Mouse (Mus musculus) MEL (cell line): ENCODE measurements at regions not wholly inside any gene's neighbourhood (a gene's known extent, or its start where the extent isn't known, plus 50 kb on each side); places are given as distances from the start of the nearest gene placed in this dataset.

Experiments
- DNase-seq: peaks from one replicate; pipeline ENCODE4 v3.0.0; 2011; ENCODE audit warnings: low read depth, low spot score
- H3K27ac ChIP-seq: 2 replicates; pipeline ENCODE4 v1.5.1; 2012; ENCODE audit warnings: low read depth, mild to moderate bottlenecking, control low read depth, low read length, moderate library complexity; ENCODE audit not compliant: control insufficient read depth
- H3K27me3 ChIP-seq, 2 experiments: fragments of 150-350 bp in 1 of 2; sonication (generic) in 1 of 2; 2 replicates each; pipeline ENCODE4 v1.6.1; 2012; ENCODE audit warnings: low read length in 2 of 2, mild to moderate bottlenecking in 2 of 2, improper control_type of control experiment in 1 of 2, moderate library complexity in 1 of 2; ENCODE audit not compliant: insufficient read depth in 2 of 2, control insufficient read depth in 1 of 2
- H3K36me3 ChIP-seq, 2 experiments: 2 replicates each; pipeline ENCODE4 v1.6.1; 2012 to 2014; ENCODE audit warnings: low read length in 2 of 2, improper control_type of control experiment in 1 of 2, inconsistent platforms in 1 of 2, mild to moderate bottlenecking in 1 of 2; ENCODE audit not compliant: insufficient read depth in 2 of 2, control insufficient read depth in 1 of 2
- H3K4me1 ChIP-seq, 2 experiments: fragments of 150-350 bp in 1 of 2; sonication (generic) in 1 of 2; 2 replicates each; pipeline ENCODE4 v1.6.1; 2012; ENCODE audit warnings: low read length in 2 of 2, improper control_type of control experiment in 1 of 2, mild to moderate bottlenecking in 1 of 2; ENCODE audit not compliant: insufficient read depth in 2 of 2, control insufficient read depth in 1 of 2
- H3K4me3 ChIP-seq, 2 experiments: fragments of 150-350 bp in 1 of 2; sonication (generic) in 1 of 2; 2 replicates each; pipeline ENCODE4 v1.5.1; 2012; ENCODE audit warnings: low read depth in 2 of 2, low read length in 2 of 2, mild to moderate bottlenecking in 2 of 2, moderate library complexity in 2 of 2, control low read depth in 1 of 2, improper control_type of control experiment in 1 of 2; ENCODE audit not compliant: control insufficient read depth in 1 of 2, insufficient read depth in 1 of 2
- H3K79me2 ChIP-seq: 2 replicates; pipeline ENCODE4 v1.6.1; 2012; ENCODE audit warnings: mild to moderate bottlenecking, low read length, moderate library complexity; ENCODE audit not compliant: control insufficient read depth, poor library complexity, insufficient read depth
- H3K9ac ChIP-seq: 2 replicates; pipeline ENCODE4 v1.6.1; 2012; ENCODE audit warnings: low read depth, mild to moderate bottlenecking, control low read depth, low read length, moderate library complexity; ENCODE audit not compliant: control insufficient read depth, poor library complexity, severe bottlenecking
- H3K9me3 ChIP-seq: fragments of 150-350 bp; sonication (generic); replicated peaks from 2 replicates; pipeline ENCODE4 v1.6.1; 2012; ENCODE audit warnings: mild to moderate bottlenecking, low read length, improper control_type of control experiment, moderate library complexity; ENCODE audit not compliant: insufficient read depth
- CHD1 ChIP-seq: IDR thresholded peaks from 2 replicates; pipeline ENCODE4 v1.6.1; 2012; ENCODE audit warnings: low read depth, mild to moderate bottlenecking, inconsistent platforms, low read length, improper control_type of control experiment
- CHD2 ChIP-seq: IDR thresholded peaks from 2 replicates; pipeline ENCODE4 v1.6.1; 2011; ENCODE audit warnings: low read length, improper control_type of control experiment
- CTCF ChIP-seq, 3 experiments: IDR thresholded peaks in 2 of 3; conservative IDR thresholded peaks in 1 of 3; 2 replicates each; pipeline ENCODE4 v1.5.1; 2011 to 2012; ENCODE audit warnings: low read length in 3 of 3, low read depth in 2 of 3, mild to moderate bottlenecking in 2 of 3, improper control_type of control experiment in 1 of 3, inconsistent platforms in 1 of 3, mixed read lengths in 1 of 3, moderate library complexity in 1 of 3; ENCODE audit not compliant: control insufficient read depth in 1 of 3, insufficient read depth in 1 of 3, poor library complexity in 1 of 3, severe bottlenecking in 1 of 3
- GABPA ChIP-seq: IDR thresholded peaks from 2 replicates; pipeline ENCODE4 v1.6.1; 2012; ENCODE audit warnings: low read depth, mild to moderate bottlenecking, inconsistent platforms, low read length, improper control_type of control experiment, moderate library complexity
- GATA1 ChIP-seq: IDR thresholded peaks from 2 replicates; pipeline ENCODE4 v1.6.1; 2011; ENCODE audit warnings: low read depth, low read length, improper control_type of control experiment
- HCFC1 ChIP-seq: IDR thresholded peaks from 2 replicates; pipeline ENCODE4 v1.6.1; 2012; ENCODE audit warnings: low read depth, mild to moderate bottlenecking, inconsistent platforms, low read length, improper control_type of control experiment, moderate library complexity
- MAFK ChIP-seq: IDR thresholded peaks from 2 replicates; pipeline ENCODE4 v1.6.1; 2011; ENCODE audit warnings: low read depth, mild to moderate bottlenecking, low read length, improper control_type of control experiment, borderline replicate concordance
- MAX ChIP-seq: IDR thresholded peaks from 2 replicates; pipeline ENCODE4 v1.6.1; 2011; ENCODE audit warnings: low read length, improper control_type of control experiment
- MAZ ChIP-seq: IDR thresholded peaks from 2 replicates; pipeline ENCODE4 v1.6.1; 2012; ENCODE audit warnings: low read depth, mild to moderate bottlenecking, inconsistent platforms, low read length, improper control_type of control experiment
- MYC ChIP-seq: IDR thresholded peaks from 2 replicates; pipeline ENCODE4 v1.6.1; 2011; ENCODE audit warnings: low read depth, mild to moderate bottlenecking, low read length, improper control_type of control experiment, moderate library complexity
- NRF1 ChIP-seq: IDR thresholded peaks from 2 replicates; pipeline ENCODE4 v1.6.1; 2014; ENCODE audit warnings: low read depth, mild to moderate bottlenecking, inconsistent platforms, low read length, improper control_type of control experiment, moderate library complexity; ENCODE audit not compliant: poor library complexity, insufficient read depth, severe bottlenecking
- POLR2AphosphoS2 ChIP-seq: IDR thresholded peaks from 2 replicates; pipeline ENCODE4 v1.6.1; 2011; ENCODE audit warnings: low read length, improper control_type of control experiment
- POLR2AphosphoS5 ChIP-seq: IDR thresholded peaks from 2 replicates; pipeline ENCODE4 v1.6.1; 2012; ENCODE audit warnings: low read depth, borderline replicate concordance, mild to moderate bottlenecking, inconsistent platforms, low read length, moderate library complexity, mixed read lengths
- RAD21 ChIP-seq: IDR thresholded peaks from 2 replicates; pipeline ENCODE4 v1.6.1; 2011; ENCODE audit warnings: mild to moderate bottlenecking, low read depth, low read length, improper control_type of control experiment
- SIN3A ChIP-seq: IDR thresholded peaks from 2 replicates; pipeline ENCODE4 v1.6.1; 2012; ENCODE audit warnings: low read length, improper control_type of control experiment, inconsistent platforms
- TCF12 ChIP-seq: IDR thresholded peaks from 2 replicates; pipeline ENCODE4 v1.6.1; 2014; ENCODE audit warnings: low read depth, mild to moderate bottlenecking, inconsistent platforms, low read length, improper control_type of control experiment, moderate library complexity
- USF1 ChIP-seq: IDR thresholded peaks from 2 replicates; pipeline ENCODE4 v1.6.1; 2014; ENCODE audit warnings: low read depth, mild to moderate bottlenecking, inconsistent platforms, low read length, improper control_type of control experiment, moderate library complexity
- ZKSCAN1 ChIP-seq: IDR thresholded peaks from 2 replicates; pipeline ENCODE4 v1.6.1; 2012; ENCODE audit warnings: low read depth, mild to moderate bottlenecking, inconsistent platforms, low read length, improper control_type of control experiment, moderate library complexity

GRCm38 (mm10) chr5:54178966-54179547, 180.8 kb downstream of the Stim2 start:
- TF ChIP-seq MAZ = no peak
- no peak for TF ChIP-seq GATA1
- TF ChIP-seq CHD2 = no peak
- no peak for TF ChIP-seq CHD1
- TF ChIP-seq GABPA = no peak
- no peak for TF ChIP-seq ZKSCAN1
- no peak for TF ChIP-seq CTCF (IDR thresholded peaks at IDR 0.05 in 2 of 3, conservative IDR thresholded peaks at IDR 0.05 in 1 of 3; ENCODE audit: control insufficient read depth in 1 of 3, insufficient read depth in 1 of 3, low read depth in 2 of 3, low read length in 3 of 3, poor library complexity in 1 of 3, severe bottlenecking in 1 of 3)
- no peak for TF ChIP-seq POLR2AphosphoS2
- TF ChIP-seq RAD21 = no peak
- no peak for TF ChIP-seq MYC
- TF ChIP-seq TCF12 = no peak
- TF ChIP-seq NRF1 = no peak
- no peak for TF ChIP-seq HCFC1
- no peak for TF ChIP-seq MAX
- TF ChIP-seq USF1 = no peak
- TF ChIP-seq SIN3A = no peak
- TF ChIP-seq POLR2AphosphoS5 = no peak
- no peaks in the 10 kb centered on the region for H3K9me3 ChIP-seq
- H3K79me2 ChIP-seq = no peaks in the 10 kb centered on the region
- no peak overlapping the region for H3K4me3 ChIP-seq
- no peaks in the 10 kb centered on the region for H3K27me3 ChIP-seq
- no peaks in the 10 kb centered on the region for H3K4me1 ChIP-seq
- H3K27ac ChIP-seq = no peak overlapping the region
- no peak overlapping the region for H3K9ac ChIP-seq
- no peak for DNase-seq
- H3K36me3 ChIP-seq = no peaks in the 10 kb centered on the region

DNA sequence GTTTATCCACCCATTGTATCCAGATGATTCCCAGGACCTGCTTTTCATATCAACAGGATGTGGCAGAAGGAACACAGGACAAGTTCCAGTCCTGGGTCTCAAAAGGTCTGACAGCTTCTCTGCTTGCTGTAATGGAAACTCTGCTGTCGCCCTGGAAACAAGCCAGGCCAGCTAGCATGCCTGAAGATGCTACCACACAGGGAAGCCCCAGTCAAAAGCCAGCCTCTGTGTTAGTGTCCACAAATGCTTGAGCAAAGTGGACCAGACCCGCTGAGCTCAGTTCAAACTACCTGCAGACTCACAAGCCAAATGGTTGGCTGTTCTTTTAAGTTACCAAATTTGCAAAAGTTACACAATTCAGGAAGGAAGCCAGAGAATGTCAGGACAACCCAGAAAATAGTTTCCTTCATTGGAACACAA, 181.9 kb downstream of the Stim2 start:
- no peaks in the 10 kb centered on the region for H3K9me3 ChIP-seq
- no peak for DNase-seq

More for the DNA sequence above, 181.9 kb downstream of the Stim2 start:
- Histone ChIP-seq H3K9ac (no peak overlapping the region), H3K79me2 (no peaks in the 10 kb centered on the region), H3K4me3 (no peak overlapping the region), H3K36me3 (no peaks in the 10 kb centered on the region), H3K27me3 (no peaks in the 10 kb centered on the region), H3K27ac (no peak overlapping the region), H3K4me1 (no peaks in the 10 kb centered on the region)
- TF ChIP-seq MAFK (no peak), RAD21 (no peak)
